Mouse (Mus musculus): ENCODE results near the gene S1pr4.

DNA sequence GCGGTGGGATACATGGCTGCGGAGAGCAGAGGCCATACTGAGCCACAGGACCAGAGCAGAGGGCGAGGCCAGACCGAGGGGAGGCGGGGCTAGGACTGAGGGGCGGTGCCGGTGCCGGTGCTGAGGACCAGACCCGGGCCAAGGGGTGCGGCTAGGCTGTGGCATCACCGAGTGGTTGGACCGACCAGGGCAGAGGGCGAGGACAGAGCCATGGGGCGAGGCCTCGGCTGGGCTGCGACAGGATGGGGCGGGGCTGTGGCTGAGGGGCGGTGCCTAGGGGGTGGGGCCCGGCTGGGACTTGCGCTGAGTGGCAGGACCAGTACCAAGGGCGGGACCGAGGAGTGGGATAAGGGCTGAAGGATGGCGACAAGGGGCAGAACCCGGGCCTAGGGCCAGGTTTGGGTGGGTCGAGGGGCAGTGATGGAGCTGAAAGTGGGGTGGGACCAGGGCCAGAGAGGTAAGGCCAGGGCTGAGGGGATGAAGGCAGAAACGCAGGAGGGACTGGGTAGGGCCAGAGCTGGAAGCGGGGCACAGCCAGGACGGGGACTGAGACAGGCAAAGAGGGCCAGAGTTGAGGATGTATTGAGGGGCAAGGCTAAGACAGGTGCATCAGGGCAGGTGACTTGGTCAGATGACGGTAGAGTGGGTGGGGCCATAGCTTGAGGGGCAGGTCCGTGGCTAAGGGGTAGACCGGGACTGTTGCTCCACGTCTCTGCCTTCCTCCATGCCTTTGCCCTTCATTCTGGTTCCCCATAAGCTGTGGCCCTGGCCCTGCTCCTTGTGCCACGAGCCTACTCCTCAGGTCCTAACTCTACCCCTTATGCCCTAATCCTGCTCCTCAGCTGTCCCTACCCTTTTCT, 35.3 kb downstream of the S1pr4 start:
- TF ChIP-seq MAX (IDR thresholded peaks at IDR 0.05; ENCODE audit: low read depth) (no peak), TCF12 (IDR thresholded peaks at IDR 0.05; ENCODE audit: insufficient read depth, poor library complexity, severe bottlenecking) (no peak), E2F4 (IDR thresholded peaks at IDR 0.05; ENCODE audit: insufficient read depth) (no peak), USF1 (IDR thresholded peaks at IDR 0.05; ENCODE audit: low read depth) (no peak), POLR2A (IDR thresholded peaks at IDR 0.05; ENCODE audit: insufficient read length, low read depth) (peak; percentile 51), CEBPB (IDR thresholded peaks at IDR 0.05; ENCODE audit: insufficient read depth, poor library complexity, severe bottlenecking) (no peak), POLR2AphosphoS2 (IDR thresholded peaks at IDR 0.05; ENCODE audit: insufficient read length, low read depth) (no peak), SRF (IDR thresholded peaks at IDR 0.05; ENCODE audit: control insufficient read depth, insufficient read length, low read depth) (peak; percentile 30), MYOD1 (IDR thresholded peaks at IDR 0.05; ENCODE audit: control insufficient read depth in 1 of 3, insufficient read length in 2 of 3, low read depth in 2 of 3) (no peak), MYOG (IDR thresholded peaks at IDR 0.05; ENCODE audit: control insufficient read depth in 1 of 3, insufficient read depth in 1 of 3, insufficient read length in 2 of 3, low read depth in 2 of 3) (no peak), TCF3 (IDR thresholded peaks at IDR 0.05; ENCODE audit: insufficient read length, low read depth) (no peak), REST (IDR thresholded peaks at IDR 0.05; ENCODE audit: insufficient read depth, insufficient read length) (no peak)

All from myocyte (in vitro differentiated cells).